Mouse (Mus musculus) brain, adult 10 weeks (tissue): Measurements from ENCODE around the gene Tmem63a. TPM values are rescaled to one million over a fixed set of nuclear protein-coding genes. Genes with fewer than 3 reads are reported as not detected.

ENCODE experiments used
- polyA plus RNA-seq: library from polyadenylated mRNA; stranded (reverse); fragments of 350-450 nt; fragmentation: Illumina TruSeq; extraction: RNeasy Lipid Tissue Mini Kit (QIAGEN cat#74804); gene quantifications from one replicate; pipeline ENCODE4 v1.2.3, GENCODE M21; 2015; ENCODE audit warnings: low read depth, low replicate concordance

Tmem63a gene
- 38.9 TPM for polyA plus RNA-seq

DNA sequence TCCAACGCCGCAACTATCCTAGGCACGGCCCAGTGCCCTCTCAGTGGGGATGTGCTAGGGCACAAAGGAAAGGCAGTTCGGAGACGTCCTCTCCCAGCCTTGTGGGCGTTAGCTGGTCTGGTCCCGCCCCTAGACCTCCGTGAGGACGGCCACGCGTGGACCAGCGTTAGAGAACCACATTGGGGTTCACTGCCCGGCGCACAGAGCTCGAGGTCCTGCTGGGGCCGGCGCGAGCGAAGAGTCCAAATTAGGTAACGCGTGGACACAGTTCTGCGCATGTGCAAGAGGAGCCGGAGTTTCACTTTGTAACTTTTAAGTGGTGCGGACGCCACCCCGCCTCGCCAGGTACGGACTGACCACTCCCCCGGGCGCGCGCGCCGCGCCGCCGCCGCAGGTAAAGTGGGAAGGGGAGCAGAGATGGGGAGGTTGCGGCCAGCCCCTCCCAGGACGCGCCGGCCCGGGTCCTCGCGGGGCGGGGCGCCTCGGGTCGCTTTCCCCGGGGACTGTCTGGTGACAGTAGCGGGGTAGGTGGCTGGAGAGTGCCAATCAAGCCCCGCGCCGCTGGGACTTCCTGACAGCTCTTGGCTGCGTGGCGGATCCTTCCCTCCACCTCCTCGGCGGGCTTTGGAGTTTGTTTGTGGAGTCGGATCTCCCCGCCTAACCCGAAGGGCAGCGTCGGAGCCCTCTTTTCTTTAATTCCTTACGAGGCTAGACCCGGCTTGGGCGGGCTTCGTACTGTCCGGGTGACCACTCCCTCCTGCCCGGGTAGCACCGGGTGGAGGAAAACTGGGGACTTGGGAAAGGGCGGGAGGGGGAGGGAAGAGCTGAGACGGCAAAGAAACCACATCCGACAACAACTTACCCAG, at the start of gene Tmem63a:
Gene Tmem63a (plus strand): TSS at position 179 of the 866 bp plus-strand sequence.

DNA sequence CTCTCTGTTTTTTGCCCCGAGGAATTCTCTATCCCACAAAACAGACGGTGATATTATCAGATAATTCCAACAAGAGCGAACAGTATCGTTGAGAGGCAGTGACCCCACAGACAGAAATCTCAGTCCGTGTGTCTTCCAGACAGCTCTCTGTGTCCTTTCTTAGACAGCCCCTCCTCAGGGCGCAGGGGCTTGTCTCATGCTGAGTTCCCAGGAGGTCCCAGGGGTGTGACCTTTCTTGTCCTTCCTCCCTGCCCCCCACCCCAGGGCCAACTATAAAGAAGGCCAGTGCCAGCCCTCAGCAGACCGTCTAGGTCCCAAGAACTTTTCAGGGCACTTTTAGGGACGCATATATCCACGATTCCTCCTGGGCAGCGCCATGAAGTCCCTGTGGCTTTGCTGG, 49.3 kb upstream of the Tmem63a start, which contains the start of gene Lefty2:
Gene Lefty2 (plus strand): TSS at position 301 of the 400 bp plus-strand sequence.

DNA sequence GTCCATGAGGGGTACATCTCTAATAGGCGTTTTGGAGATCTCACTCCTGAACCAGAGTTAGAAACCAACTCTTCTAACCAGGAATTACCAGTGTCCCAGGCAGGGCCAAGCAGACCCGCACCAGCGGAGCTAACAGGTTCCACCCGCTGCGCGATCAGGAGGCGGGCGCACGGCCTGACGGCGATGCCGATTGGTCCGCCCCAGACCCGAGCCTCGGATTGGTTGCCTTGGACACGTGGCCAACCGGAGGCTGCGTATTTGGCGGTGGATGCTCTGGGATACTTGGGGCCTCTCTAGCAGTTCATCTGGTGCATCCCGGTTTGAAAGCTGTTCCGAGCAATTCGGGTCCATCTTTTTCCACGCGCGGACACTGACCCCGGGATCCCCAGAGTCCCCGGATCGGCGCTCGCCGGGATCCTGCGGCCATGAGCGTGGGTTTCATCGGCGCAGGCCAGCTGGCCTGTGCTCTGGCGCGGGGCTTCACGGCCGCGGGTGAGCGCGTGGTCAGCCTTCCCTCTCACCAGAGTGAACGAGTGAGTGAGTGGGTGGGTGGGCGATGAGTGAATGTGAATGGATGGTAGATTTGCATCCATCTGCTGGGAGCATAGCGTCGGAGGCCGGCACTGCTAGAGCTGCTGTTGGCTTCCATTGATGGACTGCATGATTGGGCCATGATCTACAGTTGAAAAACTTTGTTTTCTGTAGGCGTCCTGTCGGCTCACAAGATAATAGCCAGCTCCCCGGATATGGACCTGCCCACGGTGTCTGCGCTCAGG, 37.9 kb upstream of the Tmem63a start, which contains the start of gene Pycr2:
Gene Pycr2 (plus strand): TSS at position 255 of the 776 bp plus-strand sequence.

DNA sequence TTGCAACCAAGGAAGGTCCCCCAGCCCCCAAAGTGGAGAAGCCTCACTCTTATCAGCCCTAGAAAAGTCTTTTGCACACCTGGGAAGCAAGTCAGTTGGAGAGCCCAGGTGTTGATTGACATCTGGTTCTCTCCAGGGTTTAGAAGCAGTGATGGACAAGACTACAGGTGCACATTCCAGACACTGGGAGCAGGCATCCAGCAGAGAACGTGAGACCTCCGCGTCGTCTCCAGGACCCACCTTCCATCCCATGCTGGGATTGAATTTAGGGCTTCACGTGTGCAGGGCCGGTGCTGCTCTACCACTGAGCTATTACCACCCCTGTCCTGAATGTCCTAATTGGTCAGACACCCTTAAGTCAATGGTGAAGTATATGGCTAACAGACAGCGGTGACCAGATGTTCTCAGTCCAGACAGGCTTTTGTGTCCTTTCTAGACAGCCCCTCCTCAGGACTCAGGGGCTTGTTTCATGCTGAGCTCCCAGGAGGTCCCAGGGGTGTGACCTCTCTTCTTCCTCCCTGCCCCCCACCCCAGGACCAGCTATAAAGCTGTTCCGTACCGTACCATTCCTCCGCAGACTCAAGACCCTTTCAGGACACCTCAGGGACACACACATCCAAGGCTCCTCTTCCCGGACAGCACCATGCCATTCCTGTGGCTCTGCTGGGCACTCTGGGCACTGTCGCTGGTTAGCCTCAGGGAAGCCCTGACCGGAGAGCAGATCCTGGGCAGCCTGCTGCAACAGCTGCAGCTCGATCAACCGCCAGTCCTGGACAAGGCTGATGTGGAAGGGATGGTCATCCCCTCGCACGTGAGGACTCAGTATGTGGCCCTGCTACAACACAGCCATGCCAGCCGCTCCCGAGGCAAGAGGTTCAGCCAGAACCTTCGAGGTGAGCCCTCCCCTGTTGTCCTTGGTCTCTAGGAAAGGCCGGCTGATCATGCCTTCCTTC, 7.4 kb upstream of the Tmem63a start, which contains the start of gene Lefty1:
Gene Lefty1 (plus strand): TSS at position 556 of the 953 bp plus-strand sequence.

DNA sequence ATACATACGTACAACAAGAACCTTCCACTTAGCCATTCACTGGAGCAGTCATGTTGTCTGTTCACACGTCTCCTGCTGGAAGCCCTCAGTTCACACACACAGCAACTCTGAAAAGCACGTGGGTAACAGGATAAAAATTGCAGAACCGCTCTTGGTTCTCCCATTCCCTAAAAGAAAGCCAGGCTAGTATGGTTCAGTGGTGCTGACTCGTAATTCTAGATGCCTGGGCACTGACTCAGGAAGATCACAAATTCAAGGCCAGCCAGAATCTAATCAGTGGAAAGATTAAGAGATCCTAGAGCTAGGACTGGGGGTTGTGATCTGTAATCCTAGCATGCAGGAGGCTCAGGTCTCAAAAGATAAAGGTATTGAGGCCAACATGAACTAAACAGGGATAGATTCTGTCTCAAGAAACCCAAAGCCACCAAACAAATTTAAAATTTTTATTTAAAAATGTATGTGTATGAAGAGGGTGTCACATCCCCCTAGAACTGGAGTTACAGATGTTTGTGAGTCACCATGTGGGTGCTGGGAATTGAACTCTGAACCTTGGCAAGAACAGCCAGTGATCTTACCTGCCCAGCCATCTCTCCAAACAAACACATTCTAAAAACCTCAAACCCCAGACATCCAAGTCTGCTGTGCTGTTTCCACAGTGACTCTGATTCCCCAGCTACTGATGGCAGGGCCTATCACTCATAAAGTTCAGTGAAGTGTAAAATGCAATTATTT, 78.8 kb downstream of the Tmem63a start, which contains the start of gene Ephx1:
Gene Ephx1 (minus strand): TSS at position 149 of the 732 bp plus-strand sequence.

Other genes starting within 250 kb of the Tmem63a start
- not detected for gene Mixl1, start 245.3 kb upstream of the Tmem63a start, polyA plus RNA-seq
- 26.0 TPM for gene Acbd3, start 216.3 kb upstream of the Tmem63a start, polyA plus RNA-seq
- 690 TPM for gene H3f3a, start 128.4 kb upstream of the Tmem63a start, polyA plus RNA-seq
- gene Sde2, start 91.2 kb upstream of the Tmem63a start, polyA plus RNA-seq: 14.2 TPM
- 0.36 TPM for gene Lefty2, start 49.2 kb upstream of the Tmem63a start, polyA plus RNA-seq
- 36.0 TPM for gene Pycr2, start 38.1 kb upstream of the Tmem63a start, polyA plus RNA-seq
- gene Lefty1, start 7.3 kb upstream of the Tmem63a start, polyA plus RNA-seq: 4.1 TPM
- gene Ephx1, start 78.6 kb downstream of the Tmem63a start, polyA plus RNA-seq: 26.6 TPM
- not detected for gene 9130409I23Rik, start 108.9 kb downstream of the Tmem63a start, polyA plus RNA-seq
- gene Nvl, start 201.9 kb downstream of the Tmem63a start, polyA plus RNA-seq: 50.2 TPM
- gene Cnih4, start 202.3 kb downstream of the Tmem63a start, polyA plus RNA-seq: 43.9 TPM